Mouse (Mus musculus): Measurements from ENCODE around the gene Tulp4. TPM values are rescaled to one million over a fixed set of nuclear protein-coding genes. Genes with fewer than 3 reads are reported as not detected.
"Not testable (repeated sequence)": the region's sequence is repeated elsewhere in the genome, so short reads cannot be mapped to it uniquely, and the experiment has no call there.

Gene Tulp4
- total RNA-seq, 1 experiment from 2014 or later = 67.4 TPM

DNA sequence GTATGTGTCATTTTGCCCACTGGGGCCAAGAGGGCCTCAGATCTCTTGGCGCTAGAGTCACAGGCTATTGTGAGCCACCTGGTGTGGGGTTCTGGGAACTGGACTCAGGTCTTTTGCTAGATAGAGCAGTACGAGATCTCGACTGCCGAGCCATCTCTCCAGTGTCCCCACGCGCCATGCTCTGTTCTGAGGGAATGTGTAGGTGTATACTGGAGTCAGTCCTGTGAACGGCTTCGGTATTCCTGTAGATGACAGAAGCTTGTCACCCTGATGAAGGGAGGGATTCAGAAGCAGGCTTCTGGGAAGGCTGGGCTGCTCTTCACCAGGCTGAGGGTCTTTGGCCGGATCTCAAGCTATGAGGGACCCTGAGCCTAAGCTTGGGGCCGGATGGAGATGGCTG lies 173.5 kb downstream of the Tulp4 start:
- not testable (repeated sequence) for DNase-seq

DNA sequence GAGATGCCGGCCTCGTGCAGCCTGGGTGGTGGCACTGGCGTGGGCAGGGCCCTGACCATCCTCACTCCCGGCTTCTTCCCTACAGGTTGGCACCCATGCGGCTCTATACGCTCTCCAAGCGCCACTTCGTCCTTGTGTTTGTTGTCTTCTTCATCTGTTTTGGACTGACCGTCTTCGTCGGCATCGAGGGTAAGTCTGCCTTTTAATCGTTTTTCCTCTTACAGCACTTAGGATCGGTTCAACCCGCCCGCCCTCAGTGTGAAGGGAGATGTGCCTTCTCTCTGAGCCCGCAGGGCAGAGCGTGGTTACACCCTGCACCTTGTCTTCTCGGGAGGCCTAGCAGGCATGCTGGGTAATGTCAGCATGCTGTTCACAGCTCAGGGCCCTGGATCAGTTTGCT lies 174.3 kb downstream of the Tulp4 start:
- DNase-seq = not testable (repeated sequence)

DNA sequence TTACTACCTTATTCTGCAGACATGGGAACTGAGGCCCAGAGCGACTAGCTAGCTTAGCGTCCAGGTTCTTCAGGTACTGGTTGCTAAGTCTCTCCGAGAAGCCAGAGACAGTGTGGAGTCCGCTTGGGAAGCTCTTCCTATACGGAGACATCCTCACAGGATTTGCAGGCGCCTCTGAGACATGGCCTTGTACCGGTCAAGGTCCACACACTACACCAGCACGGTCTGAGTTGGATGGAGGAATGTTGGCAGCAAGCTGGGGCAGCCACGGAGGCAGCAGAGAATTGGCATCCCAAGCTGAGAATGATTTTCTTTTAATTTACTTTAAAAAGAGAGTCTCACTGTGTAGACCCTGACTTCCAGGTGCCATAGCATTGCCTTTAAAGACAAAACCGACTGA lies 176.9 kb downstream of the Tulp4 start:
- DNase-seq = not testable (repeated sequence)

DNA sequence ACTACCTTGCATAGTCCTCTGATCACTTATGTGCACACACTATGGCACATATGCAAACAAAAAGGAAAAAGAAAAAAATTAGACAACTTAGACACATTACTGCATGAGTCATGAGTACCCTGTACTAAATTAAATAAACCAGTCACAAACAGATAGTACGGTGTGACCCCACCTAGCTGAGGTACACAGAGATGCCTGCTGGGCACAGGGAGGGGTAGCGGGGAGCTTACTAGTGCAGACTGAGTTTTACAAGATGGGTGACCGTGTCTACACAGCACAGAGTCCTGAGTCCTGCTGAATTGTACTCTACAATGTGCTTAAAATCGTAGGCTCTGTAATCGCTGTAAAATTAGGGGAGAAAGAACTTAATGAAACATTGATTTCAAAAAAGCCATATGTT lies 179.9 kb downstream of the Tulp4 start:
- DNase-seq = not testable (repeated sequence)

DNA sequence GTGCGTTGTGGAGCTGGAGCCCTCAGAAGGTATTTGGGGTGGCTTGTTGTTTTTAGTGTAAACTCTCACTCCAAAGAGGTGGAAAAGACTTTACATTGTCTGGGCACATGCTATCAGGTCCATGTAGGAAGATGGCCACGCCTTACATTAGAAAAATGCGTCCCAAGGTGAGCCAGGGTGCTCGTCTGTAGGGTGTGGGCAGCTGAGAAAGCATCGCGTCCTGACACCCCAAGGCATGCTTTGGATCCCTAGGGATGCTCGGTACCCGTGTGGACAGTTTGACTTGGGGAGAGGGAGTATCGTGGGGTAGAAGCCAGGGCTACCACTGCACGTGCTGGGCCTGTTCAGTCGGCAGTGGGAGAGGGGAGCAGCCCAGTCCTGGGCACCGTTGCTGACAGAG lies 182.8 kb downstream of the Tulp4 start:
- DNase-seq = not testable (repeated sequence)

DNA sequence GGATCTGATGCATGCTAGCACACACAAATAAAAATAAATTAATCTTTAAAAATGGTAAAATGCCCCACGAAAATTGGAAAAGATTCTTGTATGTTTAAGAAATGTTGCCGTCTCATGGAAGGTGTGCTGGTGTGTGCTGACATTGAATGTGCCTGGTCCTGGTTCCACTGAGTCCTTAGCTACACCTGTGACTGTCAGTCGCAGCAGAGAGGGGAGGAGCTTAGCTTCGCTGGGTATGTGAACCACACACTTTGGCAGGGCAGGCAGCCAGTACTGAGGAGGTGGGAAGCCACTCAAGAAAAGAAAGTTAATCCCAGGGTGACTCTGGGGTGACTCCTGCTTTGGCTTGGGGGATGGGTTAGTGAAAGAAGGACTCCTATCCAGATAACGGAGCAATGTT lies 187.6 kb downstream of the Tulp4 start:
- not testable (repeated sequence) for DNase-seq

DNA sequence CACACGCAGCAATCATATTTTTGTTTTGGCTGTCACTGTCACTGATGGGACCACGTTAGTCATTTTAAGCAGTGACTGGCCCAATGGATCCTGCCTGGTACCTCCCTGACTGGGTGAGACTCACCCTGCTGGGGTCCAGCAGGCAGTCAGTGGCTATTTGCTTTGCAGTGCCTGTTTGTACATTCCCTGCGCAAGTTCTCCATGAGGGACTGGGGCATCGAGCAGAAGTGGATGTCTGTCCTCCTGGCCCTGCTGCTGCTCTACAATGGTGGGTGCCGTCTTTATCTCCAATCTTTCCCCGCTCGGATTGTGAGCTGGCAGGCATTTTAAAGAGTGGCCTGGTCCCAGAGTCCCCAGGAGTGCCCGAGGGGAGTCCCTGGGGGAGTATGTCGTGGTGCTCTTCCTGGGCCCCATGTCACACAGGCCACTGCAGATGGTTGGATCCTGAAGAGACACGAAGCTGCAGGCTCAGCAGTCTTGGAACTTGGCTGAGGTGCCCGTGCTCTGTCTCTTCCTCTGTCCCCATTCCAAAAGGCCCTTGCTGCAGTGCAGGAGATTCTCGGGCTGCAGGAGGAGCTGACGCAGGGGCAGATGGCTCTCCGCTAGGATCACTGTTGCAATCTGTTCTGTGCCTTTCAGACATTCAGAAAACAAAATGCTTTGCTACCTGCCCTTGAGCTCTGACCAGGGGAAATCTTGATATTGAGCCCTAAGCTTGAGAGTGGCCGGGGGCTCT lies 191.0 kb downstream of the Tulp4 start:
- DNase-seq = not testable (repeated sequence)

DNA sequence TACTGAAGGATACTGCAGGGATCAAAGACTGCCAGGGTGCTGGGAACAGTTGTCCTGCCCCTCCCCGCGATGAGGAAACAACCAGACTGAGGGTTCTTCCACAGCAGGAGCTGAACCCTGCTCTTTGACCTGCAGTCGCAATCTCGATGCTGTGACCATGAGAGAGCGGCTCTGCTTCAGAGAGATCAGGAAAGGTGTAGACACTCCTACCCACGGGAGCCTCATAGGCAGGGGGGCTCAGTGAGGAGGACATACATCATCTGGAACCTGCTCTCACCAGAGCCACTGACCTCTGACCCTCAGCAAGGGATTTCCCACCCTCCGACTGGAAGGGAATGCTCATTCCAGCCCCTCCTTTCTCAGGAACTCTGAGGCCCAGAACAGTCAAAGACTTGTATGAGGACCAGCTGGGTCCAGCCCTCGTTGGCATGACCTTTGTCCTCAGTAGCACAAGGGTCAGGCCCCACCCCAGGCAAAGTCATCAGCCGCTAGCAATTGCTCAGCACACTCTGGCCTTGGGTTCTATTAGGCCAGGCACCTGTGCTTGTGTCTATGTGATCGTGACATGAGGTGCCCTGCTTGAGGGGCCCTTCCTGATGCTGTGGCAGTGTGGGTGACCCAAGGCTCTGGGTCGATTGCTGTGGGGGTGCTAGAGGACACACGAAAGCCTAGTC lies 194.1 kb downstream of the Tulp4 start:
- not testable (repeated sequence) for DNase-seq

Small RNA genes lying within 50 kb of the gene (microRNA-seq; reads per million reads assigned to microRNA genes)
- 0 reads per million in 2 experiments for gene Gm22774

Other genes with a start within 250 kb of the Tulp4 start
- gene Synj2, start 165.2 kb upstream of the Tulp4 start, total RNA-seq (2021) = 12.4 and 13.3 TPM in 2 replicates
- gene Serac1, start 26.7 kb upstream of the Tulp4 start, total RNA-seq (2021) = 7.7 and 8.8 TPM in 2 replicates
- 90.4 and 97.5 TPM in 2 replicates for gene Gtf2h5, start 26.7 kb upstream of the Tulp4 start, total RNA-seq (2021)
- gene Tmem181a, start 150.4 kb downstream of the Tulp4 start, total RNA-seq (2021) = 11.4 and 13.0 TPM in 2 replicates
- gene Dynlt1a, start 211.1 kb downstream of the Tulp4 start, total RNA-seq (2021) = 3.8 and 5.3 TPM in 2 replicates